Comparison of ENCODE assay signal across 10 mouse cellular contexts in the genomic region with DNA sequence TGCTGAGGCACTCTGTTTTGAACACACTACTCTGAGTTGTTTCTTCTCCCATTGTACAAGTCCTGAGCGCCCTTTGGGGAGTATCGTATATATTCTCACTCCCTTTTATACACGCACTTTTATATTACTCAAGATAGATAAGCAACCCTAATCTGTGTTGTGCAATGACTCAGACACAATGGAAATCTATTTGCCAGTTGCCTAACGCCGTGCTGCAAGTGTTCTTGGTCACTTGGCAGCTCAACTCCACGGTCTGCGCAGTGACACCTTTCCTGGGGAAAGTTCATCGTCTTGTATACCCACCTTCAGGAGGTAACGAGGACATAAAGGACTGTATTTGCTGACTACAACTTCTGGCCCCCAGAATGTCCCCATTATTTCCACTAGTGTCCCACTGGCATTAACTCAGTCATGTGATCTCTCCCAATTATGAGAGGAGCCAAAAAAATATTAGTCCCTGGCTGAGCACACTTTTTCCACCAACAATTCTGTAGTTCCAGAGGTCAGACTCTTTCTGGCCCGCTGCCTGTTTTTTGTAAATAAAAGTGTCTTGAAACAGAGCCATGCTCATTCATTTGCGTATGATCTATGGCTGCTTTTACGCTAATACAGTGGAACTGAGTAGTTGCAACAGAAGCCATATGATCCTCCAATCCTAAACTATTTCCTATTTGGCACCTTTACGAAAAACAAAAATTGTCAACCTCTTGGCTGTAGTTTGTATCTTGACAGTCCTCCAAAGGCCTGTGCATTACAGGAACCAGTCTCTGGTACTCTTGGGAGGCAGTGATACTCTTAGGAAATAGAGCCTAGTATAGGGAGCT. TPM values are rescaled to one million over a fixed set of nuclear protein-coding genes. Genes with fewer than 3 reads are reported as not detected.
A peak's percentile ranks its signal among the peaks of the same experiment; 100 is the strongest.
DNase-seq lines count a peak whose midpoint lies in the region; ATAC-seq and TF ChIP-seq lines count a peak whose summit lies in the region.
"Had no signal": no experiment of that assay in that cellular context is flagged by ENCODE, and none has a peak within 500 bp of the region (broad histone marks: within the 10 kb centered on the region; RNA-seq: fewer than 3 reads in every experiment).

No protein-coding gene starts in this region.

- no peak overlapping the region for H3K9ac ChIP-seq in liver, adult 2 months (ENCODE audit: low read depth, low read length)
- H3K9ac ChIP-seq in stomach, embryonic 15.5 days, result no peak overlapping the region
- H3K9ac ChIP-seq: liver, embryonic 14.5 days had no signal

- ATAC-seq in stomach, embryonic 15.5 days (ENCODE audit: insufficient read depth, low FRiP score, low read depth), result no peak; the same call in 1 of the 2 replicates

- H3K9me3 ChIP-seq in stomach, embryonic 15.5 days, result no peaks in the 10 kb centered on the region
- H3K9me3 ChIP-seq: hindbrain, embryonic 10.5 days had no signal

- WGBS in liver, adult 2 months, result 27% methylated on average over 13 of the region's 13 CpGs
- 62% methylated on average over 13 of the region's 13 CpGs for WGBS in stomach, embryonic 15.5 days

- no peak for TF ChIP-seq CTCF in liver, adult 2 months (IDR thresholded peaks at IDR 0.05; ENCODE audit: low read depth, low read length)

- peaks cover 18% of the 10 kb centered on the region for H3K4me1 ChIP-seq in liver, adult 2 months (ENCODE audit: control insufficient read depth, insufficient read depth, low read length)
- H3K4me1 ChIP-seq in stomach, embryonic 15.5 days, result peaks cover 24% of the 10 kb centered on the region

- peak; percentile 87 for DNase-seq in liver, adult 2 months (ENCODE audit: extremely low read depth, low read depth, low spot score)
- DNase-seq in liver, result no peak
- DNase-seq in heart, adult 9 months (ENCODE audit: low spot score in 2 of 2), result peak; percentile 45 to 49
- peak; percentile 84 for DNase-seq in kidney, postnatal 14 days
- DNase-seq in T-cell, adult 2 months (ENCODE audit: low spot score), result no peak
- DNase-seq in embryo, embryonic 11 days, result no peak
- DNase-seq in frontal cortex, adult 2 months (ENCODE audit: extremely low spot score in 1 of 2, low spot score in 1 of 2), result no peak

- H3K27me3 ChIP-seq in liver, adult 2 months (ENCODE audit: control insufficient read depth, insufficient read depth, low read length), result 0 out of 2 replicates have a peak, but pooled peaks cover 3% of the 10 kb centered on the region
- H3K27me3 ChIP-seq in stomach, embryonic 15.5 days (replicated peaks), result no peaks in the 10 kb centered on the region

- H3K4me2 ChIP-seq in stomach, embryonic 15.5 days, result no peak overlapping the region

- no peaks in the 10 kb centered on the region for H3K79me2 ChIP-seq in liver, adult 2 months (ENCODE audit: control insufficient read depth, insufficient read depth, low read length)

- H3K36me3 ChIP-seq in liver, adult 2 months (ENCODE audit: control insufficient read depth, insufficient read depth, low read length), result no peaks in the 10 kb centered on the region
- no peaks in the 10 kb centered on the region for H3K36me3 ChIP-seq in stomach, embryonic 15.5 days
- H3K36me3 ChIP-seq: hindbrain, embryonic 10.5 days had no signal

- no peak overlapping the region for H3K27ac ChIP-seq in liver, adult 2 months (replicated peaks; ENCODE audit: insufficient read depth, low read depth, low read length)
- H3K27ac ChIP-seq in stomach, embryonic 15.5 days, result peak overlapping the region; percentile 58
- H3K27ac ChIP-seq: hindbrain, embryonic 10.5 days; liver, embryonic 14.5 days had no signal

- no peak overlapping the region for H3K4me3 ChIP-seq in liver, adult 2 months (ENCODE audit: insufficient read depth, low read depth, low read length)
- H3K4me3 ChIP-seq in stomach, embryonic 15.5 days (replicated peaks), result no peak overlapping the region
- H3K4me3 ChIP-seq: hindbrain, embryonic 10.5 days had no signal

- no peak for TF ChIP-seq POLR2A in liver, adult 2 months (IDR thresholded peaks at IDR 0.05; ENCODE audit: extremely low read depth, insufficient read depth, low read length)

RNA-seq across cellular contexts. Expression of a gene that starts 35.1 kb away (rescaled TPM):
- 38.3 and 38.4 TPM in 2 replicates for total RNA-seq in liver, adult 2 months (2014; rRNA removed)
- polyA plus RNA-seq in liver, adult 2 months (2012; rRNA removed), result 37.1 and 38.8 TPM in 2 replicates
- polyA plus RNA-seq in stomach, embryonic 15.5 days (2015; fragmentation: Nextera tagmentation; extraction: Ambion mirVana), result 130 and 151 TPM in 2 replicates
- 59.1 and 59.3 TPM in 2 replicates for polyA plus RNA-seq in frontal cortex, adult 2 months (2012; rRNA removed)

Comparison
In these comparisons a context has a peak if more than half of its experiments do, and no peak if none do; other contexts are left out.
1. DNase-seq: peak in liver, adult 2 months (single experiment), heart, adult 9 months (2 of 2) and kidney, postnatal 14 days (single experiment); none in liver (single experiment), T-cell, adult 2 months (single experiment), embryo, embryonic 11 days (single experiment) and frontal cortex, adult 2 months (0 of 2).